Mouse (Mus musculus) cerebellum, postnatal 14 days (tissue): ENCODE data around the gene 4930519P11Rik.

Experiments used
- DNase-seq, 2 experiments: peaks; one replicate each; pipeline ENCODE4 v3.0.0; 2021; ENCODE audit warnings: mixed read lengths in 2 of 2

Gene 4930519P11Rik

GRCm38 (mm10) chr2:154613118-154614115, at the start of gene 4930519P11Rik, which contains the start of gene Zfp341:
Gene 4930519P11Rik (minus strand): TSS chr2:154613437.
Gene Zfp341 (plus strand): TSS chr2:154613297.
- peak; percentile 92 to 95 for DNase-seq

DNA sequence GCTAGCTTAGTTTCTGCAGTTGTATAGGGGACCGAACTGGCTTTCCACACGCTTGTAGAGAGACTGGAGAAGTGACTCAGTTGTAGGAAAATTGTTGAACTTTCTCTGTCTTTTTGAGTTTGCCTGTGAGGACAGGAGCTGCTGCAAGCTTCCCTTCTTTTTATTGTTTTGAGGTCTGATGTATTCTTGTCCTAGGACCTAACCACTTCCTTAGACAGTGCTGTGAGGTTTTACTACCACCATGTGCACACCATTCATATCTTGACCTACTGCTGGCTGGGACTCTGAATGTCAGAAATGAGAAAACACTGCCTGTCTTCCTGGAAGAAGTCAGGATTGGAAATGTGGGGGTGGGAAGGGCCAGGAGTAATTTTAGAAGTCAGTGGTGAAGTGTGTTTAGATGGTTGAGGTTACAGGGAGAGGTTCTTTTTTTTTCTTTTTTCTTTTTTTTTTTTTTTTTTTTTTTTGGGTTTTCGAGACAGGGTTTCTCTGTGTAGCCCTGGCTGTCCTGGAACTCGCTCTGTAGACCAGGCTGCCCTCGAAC, 46.4 kb upstream of the 4930519P11Rik start:
- no peak for DNase-seq

GRCm38 (mm10) chr2:154659070-154659469, 45.8 kb upstream of the 4930519P11Rik start:
- DNase-seq = no peak

- DNase-seq = no peak
Measured at GRCm38 (mm10) chr2:154657486-154658237, 44.4 kb upstream of the 4930519P11Rik start.

DNA sequence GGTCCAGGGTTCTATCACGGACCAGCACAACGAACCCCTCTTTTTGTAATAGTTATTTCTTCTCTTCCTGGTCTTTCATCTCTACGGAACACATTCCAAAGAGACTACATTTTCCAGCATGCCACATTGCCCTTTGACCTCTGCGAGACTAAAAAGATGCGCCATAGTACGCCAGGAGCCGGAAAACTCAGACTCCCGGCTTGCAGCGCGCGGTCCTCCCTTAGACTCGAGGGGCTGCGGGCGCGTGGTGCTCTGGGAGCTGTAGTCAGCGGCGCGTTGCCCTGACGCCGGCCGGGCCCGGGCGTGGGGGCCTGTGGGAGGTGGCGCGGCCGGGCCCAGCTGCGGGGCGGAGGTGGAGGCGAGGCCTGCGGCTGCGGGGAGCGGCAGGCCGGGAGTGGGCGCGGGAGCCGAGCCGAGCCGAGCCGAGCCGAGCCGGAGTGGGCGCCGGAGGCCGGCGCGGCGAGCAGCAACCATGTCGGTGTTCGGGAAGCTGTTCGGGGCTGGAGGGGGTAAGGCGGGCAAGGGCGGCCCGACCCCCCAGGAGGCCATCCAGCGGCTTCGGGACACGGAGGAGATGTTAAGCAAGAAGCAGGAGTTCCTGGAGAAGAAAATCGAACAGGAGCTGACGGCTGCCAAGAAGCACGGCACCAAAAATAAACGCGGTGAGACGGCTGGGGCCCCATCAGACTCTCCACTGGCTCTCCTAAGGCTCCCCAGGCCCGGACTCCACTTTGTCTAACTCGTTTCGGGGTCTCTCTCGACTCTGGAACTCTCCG, 43.7 kb upstream of the 4930519P11Rik start:
- peak; percentile 97 for DNase-seq

DNA sequence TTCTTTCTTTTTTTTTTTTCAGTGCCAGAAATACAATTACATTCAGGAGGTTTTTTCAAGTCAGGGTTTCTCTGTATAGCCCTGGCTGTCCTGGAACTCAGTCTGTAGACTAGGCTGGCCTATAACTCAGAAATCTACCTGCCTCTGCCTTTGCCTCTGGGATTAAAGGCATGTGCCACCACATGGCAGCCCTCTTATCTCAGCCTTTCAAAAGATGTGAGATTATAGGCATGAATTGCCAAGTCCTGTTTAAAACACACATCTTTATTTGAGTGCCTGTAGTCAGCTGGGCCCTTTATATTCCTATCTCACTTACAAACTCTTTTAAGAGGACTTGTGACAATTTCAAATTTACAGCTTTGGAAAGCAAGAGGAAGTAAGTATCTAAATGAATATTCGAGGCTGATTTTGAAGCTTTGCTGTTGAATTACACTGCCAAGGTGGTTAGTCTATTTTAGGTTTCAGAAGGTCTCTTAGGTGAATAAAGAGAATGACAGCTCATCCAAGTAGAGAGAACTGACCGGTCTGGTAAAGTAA, 42.7 kb upstream of the 4930519P11Rik start:
- no peak for DNase-seq

- no peak for DNase-seq
Measured at GRCm38 (mm10) chr2:154654976-154655375, 41.7 kb upstream of the 4930519P11Rik start.

GRCm38 (mm10) chr2:154651363-154651762, 38.1 kb upstream of the 4930519P11Rik start, which contains the start of gene Chmp4b:
Gene Chmp4b (plus strand): TSS chr2:154651705.
- no peak for DNase-seq

DNA sequence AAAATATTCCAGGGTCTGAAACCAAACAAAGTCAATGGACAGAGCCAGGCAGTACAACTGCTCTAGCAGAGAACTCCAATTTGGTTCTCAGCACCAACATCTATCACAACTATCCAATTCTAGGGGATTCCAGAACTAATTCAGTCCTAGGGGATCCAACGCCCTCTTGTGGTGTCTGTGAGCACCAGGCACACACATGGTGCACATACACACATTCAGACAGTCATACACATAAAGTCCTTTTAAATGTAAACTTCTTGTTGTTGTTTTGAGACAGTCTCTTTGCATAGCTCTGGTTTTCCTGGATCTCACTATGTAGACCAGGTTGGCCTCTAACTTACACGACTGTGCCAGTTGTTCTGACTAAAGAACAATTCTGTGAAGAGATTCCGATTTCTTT, 37.2 kb upstream of the 4930519P11Rik start:
- DNase-seq = no peak

GRCm38 (mm10) chr2:154648086-154648485, 34.8 kb upstream of the 4930519P11Rik start:
- DNase-seq = peak; percentile 49 to 64

- DNase-seq = peak; percentile 46 to 66
Measured at GRCm38 (mm10) chr2:154646634-154647033, 33.4 kb upstream of the 4930519P11Rik start.

DNA sequence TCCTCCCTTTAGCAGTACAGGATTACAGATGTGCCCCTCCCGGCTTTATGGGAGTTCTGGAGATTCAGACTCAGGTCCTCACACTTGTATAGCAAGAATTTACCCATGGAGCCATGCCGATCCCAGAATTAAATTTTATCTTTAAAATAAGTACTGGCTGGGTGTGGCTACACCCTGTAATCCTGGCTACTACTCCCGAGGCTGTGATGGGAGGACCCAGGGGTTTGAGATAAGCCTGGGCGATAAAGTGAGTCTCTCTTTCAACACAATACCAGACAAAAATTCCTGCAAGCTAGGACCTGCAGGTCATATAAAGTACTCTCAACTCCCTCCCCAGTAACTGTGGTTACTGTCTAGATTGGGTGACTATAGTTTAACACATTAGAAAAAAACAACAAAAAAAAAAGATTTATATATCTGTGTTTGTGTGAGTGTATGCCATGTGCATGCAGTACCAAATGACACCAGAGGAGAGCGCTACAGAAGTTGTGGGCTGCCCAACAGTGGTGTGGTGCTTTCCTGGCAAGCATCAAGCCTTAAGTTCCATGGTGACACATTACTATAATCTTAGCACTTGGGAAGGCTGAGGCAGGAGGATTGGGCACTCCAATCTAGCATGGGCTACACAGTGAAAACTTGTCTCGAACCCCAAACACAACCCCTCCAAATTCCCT, 29.6 kb upstream of the 4930519P11Rik start:
- no peak for DNase-seq

- DNase-seq = no peak
Measured at GRCm38 (mm10) chr2:154642005-154642459, 28.8 kb upstream of the 4930519P11Rik start.

- DNase-seq = no peak
Measured at GRCm38 (mm10) chr2:154641176-154641575, 27.9 kb upstream of the 4930519P11Rik start.

DNA sequence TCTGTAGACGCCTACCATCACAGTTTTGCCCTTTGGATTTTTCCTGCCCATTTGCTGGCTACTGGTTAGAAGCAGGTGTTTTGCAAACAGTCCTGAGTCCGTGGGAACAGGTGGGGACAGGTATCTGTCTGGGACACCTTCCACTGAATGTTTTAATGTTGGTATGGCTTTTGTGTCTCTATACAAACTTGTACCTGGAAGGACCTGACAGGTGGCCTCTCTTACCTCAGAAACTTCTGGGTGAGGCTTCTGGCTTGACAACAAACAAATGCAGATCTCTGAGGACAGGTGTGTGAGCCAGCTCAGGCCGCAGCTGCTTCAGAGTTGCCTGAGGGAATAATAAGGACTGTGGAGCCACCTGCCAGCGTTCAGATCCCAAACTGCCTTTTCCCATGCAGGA, 25.9 kb upstream of the 4930519P11Rik start:
- no peak for DNase-seq

- no peak for DNase-seq
Measured at GRCm38 (mm10) chr2:154638521-154638920, 25.3 kb upstream of the 4930519P11Rik start.

DNA sequence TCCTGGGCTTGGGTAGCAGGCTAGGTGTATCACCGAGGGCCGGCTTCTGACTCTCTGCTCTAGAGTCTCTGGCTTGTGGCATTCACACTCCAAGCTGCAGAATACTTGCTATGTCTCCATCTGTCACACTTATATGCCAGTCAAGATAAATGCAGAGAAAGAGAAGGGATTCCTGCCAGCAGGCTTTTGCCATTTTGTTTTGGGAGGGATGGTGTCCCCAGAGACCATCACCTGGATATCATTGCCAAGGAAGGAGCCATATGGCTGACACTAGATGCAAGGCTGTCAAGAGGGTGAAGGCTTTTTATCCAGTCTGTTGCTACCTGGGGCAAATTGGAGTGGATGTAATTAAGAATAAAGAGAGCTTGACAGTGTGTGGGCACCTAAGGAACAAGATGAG, 22.6 kb upstream of the 4930519P11Rik start:
- peak; percentile 61 to 77 for DNase-seq

- no peak for DNase-seq
Measured at GRCm38 (mm10) chr2:154633876-154634644, 20.8 kb upstream of the 4930519P11Rik start.

DNA sequence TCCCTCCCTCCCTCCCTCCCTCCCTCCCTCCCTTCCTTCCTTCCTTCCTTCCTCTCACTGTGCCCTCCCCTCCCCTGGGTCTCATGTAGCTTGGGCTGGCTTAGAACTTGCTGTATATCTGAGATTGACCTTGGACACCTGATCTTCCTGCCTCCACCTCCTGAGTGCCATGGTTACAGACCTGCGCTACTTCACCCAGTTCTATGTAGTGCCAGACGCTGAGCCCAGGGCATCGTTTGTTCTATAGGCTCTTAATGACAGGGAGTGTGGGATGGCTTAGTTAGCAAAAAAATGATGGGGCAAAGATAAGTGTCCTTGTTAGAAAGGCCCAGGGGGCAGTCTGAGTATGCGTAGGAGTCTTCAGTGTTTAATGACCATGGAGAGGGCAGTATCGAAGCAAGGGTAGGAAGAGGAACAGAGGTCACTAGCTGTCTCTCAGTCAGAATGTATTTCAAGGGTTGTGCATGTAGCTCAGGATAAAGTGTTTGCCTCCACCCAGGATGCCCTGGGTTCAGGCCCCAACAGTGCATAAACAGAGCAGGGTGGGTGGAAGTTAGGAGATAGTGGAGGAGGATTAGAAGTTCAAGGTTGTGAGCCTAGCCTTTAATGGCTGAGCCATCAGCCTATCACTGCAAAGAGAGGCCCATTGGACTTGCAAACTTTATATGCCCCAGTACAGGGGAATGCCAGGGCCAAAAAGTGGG, 20.0 kb upstream of the 4930519P11Rik start:
- DNase-seq = no peak
